Mouse (Mus musculus) adrenal gland, postnatal 14 days (tissue): ENCODE data around the gene Krtcap3. TPM values are rescaled to one million over a fixed set of nuclear protein-coding genes. Genes with fewer than 3 reads are reported as not detected.

ENCODE experiments used
- DNase-seq: peaks from one replicate; pipeline ENCODE4 v3.0.0; 2021; ENCODE audit warnings: mixed read lengths
- total RNA-seq: library from RNA; stranded (reverse); gene quantifications from 2 replicates; pipeline ENCODE4 v1.2.3, GENCODE M21; 2021

Gene Krtcap3
- total RNA-seq, 1 experiment from 2014 or later = 2.7 TPM

DNA sequence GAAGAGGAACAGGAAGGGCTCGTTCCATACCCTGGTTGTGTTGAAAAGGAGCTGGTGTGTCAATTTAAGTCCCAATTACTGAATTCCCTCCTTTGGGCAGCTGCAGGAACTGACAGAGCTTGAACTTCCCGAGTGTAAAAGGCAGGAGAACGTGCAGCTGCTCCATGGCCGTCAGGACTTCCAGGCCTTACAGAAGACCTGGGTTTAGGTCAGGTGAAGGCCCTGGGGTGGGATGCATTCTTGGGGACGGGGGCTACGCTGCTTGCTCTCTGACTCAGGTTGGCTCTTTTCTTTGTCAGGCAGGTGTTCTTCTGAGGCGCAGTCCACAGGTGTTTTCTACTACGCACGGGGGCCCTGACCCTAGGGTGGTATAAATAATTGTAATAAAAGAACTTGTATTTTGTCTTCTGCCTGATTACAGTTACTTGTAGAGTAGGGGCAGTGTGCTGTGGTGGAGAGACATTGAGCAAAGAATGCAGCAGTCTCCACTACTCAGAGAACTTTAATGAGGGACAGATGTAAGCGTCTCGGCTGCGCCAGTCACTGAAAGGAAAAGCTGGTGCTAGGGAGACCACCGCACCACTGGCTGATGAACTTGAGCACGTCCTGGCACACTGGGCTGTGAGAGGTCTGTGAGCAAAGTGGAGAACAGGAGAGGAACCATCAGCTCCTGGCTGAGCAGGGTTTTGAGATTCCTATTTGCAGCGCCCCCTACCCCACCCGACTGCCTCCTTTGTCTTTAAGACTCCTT, 1.5 kb downstream of the Krtcap3 start:
- DNase-seq = no peak

DNA sequence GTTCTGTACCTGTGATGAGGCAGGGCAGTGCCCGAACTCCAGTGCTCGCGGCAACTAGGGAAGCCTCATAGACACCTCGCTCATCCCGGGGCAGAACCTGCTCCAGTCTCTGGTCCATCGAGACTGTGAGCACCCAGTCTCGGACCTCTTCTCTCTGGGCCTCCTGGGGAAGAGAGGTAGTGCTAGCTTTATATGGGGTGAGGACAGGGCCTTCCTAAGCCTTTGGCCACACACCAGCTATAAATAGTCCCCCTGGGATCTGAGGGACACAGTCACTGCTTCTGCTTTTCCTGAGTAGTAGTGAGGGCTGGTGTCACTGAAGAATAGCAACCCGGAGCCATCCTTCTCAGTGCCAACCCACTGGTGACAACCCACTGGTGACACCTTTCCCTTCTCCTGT, 2.3 kb downstream of the Krtcap3 start:
- no peak for DNase-seq

DNA sequence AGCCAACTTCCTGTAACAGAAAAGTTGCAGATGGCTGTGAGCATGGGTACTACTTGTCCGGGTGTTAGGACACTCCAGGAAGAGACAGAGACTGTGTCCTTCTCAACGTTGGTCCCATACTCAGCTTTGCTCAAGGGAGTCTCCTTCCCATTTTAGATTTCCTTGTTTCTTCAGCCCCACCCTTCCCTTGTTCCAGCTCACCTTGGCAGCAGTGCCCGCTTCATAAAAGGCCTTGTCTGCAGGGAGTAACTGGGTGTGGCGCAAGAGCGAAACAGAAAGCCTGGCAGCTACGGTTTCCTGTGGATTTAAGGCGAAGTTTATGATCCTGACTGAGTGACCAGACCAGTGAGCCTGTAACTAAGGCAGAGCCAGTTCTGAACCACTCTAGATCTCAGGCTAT, 3.0 kb downstream of the Krtcap3 start:
- DNase-seq = peak; percentile 72

DNA sequence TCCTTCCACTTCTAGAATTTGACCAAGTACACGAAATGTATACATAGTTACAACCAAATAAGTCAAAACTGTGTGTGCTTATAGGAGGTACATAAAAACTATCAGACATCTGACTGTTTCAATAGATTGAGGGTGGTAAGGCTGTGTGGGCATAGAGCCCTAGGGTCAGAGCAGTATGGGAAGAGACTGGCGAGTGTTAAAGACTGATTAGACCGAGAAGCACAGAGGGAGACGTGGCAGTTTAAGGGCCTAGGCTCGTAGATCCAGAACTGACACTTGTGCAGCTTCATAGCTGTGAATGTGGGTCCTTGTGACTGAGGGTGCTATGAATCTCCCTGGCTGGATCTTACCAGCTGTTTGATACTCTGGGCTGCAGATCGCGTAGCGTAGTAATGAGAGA, 3.4 kb downstream of the Krtcap3 start:
- no peak for DNase-seq

DNA sequence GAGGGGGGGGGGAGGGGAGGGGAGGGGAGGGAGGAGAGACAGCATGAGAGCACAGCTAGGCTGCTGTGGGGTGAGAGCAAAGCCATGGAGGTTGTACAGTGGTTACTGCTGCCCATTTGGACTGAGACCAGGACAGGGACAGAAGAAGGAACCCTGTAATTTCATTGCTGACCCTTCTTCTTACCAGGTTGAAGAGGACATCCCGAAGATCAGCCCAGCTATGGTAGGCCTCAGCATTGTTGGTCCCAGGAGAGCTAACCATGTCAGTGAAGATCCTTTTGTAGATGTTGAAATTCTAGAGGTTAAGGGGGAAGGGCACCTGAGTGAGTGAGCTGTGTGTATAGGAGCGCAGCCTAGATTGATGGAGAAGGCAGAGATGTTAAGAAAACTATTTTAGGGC, 3.9 kb downstream of the Krtcap3 start:
- no peak for DNase-seq

DNA sequence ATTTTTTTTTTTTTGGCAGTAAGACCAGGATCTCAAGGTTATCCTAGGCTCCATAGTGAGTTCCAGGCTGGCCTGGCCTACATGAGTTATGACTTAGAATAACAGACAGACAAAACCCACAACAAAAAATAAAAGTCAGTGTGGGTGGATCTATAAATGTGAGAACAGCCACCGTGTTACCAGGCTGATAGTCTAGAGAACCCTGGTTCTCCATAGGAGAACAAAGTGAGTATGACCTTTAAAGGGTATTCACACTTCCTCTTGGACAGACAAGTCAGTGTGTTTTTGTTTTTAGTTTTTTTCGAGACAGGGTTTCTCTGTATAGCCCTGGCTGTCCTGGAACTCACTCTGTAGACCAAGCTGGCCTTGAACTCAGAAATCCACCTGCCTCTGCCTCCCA, 4.5 kb downstream of the Krtcap3 start:
- no peak for DNase-seq

DNA sequence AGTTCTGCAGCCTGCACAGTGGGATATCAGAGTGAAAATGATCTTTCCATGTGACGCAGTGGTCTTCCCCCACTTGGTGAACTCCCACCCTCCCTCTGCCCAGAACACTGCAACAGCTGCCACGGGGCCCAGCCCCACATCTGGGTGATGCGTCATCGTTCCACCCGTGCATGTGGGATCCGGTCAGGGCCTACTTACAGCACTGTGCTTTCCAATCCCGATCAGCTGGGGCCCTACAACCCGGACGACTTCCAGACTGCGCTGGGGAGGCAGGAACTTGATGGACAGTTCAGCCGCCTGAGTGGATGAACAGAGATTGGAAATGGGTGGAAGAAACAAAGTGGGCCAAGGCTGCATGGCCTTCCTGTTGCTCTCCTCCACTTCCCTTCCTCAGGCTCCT, 6.1 kb downstream of the Krtcap3 start:
- DNase-seq = no peak

DNA sequence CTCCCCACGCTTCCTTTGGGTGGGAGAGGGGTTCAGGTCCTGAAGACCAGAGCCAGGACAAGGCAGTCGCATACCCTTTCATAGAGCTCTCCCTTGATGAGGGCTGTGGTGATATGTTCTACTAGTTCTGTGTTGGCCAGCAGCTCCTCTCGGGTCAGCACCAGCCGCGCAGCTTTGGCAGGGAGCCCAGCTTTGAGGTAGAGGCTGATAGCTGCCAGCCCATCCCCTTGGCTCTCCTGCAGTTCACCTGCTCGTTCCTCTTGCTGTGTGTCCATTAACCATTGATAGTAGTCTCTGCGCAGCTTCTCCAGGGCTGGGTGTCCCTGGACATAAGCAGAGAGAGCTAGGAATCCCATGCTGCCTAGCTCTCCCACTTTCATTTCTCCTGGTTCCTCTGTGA, 14.6 kb downstream of the Krtcap3 start:
- DNase-seq = no peak

DNA sequence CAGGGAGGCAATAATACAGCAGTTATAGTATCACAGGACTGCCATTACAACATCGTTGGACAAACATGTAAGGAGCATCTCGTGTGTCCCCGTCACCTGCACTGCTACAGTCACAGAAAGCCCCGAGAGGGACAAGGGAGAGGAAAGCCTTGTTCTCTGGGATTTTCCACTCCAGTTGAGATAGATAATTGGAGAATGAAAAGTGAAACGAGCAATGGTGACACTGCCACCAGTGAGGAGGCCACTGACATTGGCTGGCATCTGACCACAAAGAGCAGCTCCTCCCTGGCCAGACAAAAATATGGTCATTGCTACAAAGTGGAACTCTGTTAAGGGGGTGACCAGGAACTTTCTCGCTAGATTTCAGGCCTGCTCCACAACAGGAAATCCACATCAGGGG, 16.2 kb downstream of the Krtcap3 start:
- no peak for DNase-seq

DNA sequence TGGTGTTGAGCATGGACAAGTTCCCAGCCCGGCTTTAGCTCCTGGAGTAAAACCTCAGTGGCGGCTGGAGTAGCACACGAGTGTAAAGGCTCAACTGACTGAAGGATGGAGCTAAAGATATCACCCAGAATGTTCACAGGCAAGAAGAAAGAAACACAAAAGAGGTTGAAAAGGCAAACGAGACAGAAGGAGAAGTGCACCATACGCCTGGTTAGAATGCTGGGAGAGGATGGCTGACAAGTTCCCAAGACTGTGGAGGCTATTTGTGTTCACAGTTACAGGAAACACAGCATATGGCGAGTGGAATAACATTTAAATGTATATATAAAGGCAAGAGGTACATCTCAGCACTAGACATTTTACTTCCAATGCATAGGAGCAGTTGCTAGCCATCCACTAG, 21.5 kb downstream of the Krtcap3 start:
- DNase-seq = no peak

DNA sequence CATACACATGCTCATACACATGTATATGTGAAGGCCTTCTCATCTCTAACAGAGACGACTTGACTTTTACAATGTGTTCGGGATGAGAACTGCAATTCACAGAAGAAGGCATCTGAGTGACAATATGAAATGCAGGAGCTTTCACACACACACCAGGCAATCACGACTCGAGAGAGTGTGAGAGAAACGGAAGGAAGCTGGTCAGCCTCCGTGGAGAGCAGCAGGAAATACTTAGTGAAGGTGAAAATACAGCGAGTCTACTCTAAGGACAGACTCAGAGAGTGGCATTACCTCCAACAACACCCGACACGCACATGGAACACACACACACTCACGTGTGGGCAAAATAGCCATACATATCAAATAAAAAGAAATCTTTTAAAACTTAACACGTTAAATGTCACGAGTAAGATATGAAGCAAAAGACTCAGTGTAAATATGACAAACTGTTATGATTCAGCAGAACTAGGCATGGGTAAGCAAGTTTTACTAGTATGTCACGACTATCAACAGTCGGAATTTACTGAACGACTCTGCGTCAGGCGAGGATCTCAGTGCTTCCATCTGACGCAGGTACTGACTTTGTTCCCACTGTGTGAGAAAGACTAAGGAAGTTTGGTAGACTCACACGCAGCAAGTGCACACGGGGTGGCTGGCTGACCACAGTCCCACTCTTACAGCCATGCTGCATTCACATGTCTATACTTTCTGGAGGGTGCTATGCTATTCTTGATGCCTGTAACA, 27.9 kb downstream of the Krtcap3 start:
- no peak for DNase-seq

DNA sequence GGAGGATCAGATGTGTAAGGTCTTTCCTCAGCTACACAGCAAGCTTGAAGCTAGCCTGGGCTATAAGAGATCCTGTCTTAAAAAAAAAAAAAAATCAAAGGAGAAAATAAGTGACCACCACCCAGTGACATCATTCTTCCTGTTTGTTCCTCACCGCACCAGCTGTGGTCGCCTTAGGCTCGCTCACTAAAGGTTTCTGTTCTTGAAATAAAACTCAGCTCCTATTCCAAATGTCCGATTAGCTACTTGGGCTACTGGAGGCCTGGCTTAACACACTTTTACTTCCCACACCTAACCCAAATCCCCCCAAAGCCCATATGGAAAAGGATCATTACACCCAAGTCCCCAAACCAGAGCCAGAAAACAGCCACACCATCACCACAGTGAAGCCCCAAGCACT, 36.7 kb downstream of the Krtcap3 start:
- no peak for DNase-seq

DNA sequence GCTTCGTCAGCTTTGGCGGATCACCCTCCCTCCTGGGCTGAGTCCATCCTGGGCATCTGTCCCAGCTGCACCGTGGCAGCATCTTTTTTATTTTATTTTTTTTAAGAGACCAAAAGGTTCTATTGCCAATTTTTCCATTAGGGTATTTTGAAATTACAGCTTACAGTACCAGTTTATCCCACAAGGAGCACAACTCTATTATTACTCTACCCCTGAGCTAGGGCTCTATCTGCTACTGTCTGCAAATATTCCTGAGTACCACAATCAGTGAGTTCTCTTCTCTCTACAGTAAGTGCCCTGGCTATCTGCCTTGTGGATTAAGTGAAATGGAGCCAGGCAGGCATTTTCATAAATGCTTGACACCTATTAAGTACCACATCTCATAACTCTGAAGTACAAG, 37.2 kb downstream of the Krtcap3 start:
- no peak for DNase-seq

DNA sequence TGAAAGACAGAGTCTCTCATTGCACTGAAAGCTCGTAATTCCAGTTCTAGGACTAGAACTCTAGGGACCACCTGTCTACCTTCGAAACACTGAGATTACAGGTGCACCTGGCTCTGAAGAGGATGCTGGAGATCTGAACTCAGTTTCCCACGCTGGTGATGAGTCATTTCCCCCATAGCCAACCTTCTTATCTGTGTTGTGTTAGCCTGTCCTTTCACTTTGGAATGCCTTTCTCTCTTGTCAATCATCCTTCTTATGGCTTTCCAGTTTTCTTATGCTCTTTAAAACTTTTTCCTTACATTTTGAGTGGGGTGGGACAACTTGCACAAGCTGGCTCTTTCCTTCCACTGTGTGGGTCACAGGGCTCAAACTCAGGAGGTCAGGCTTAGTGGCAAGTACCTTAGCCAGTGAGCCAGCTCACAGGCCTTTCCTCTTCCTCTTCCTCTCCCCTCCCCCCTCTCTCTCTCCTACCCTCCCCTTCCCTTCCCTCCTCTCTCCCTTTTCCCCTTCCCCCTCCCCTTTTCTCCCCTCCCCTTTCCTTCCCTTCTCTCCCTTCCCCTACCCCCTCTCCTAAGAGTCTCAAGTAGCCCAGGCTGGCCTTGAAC, 38.2 kb downstream of the Krtcap3 start:
- DNase-seq = no peak

DNA sequence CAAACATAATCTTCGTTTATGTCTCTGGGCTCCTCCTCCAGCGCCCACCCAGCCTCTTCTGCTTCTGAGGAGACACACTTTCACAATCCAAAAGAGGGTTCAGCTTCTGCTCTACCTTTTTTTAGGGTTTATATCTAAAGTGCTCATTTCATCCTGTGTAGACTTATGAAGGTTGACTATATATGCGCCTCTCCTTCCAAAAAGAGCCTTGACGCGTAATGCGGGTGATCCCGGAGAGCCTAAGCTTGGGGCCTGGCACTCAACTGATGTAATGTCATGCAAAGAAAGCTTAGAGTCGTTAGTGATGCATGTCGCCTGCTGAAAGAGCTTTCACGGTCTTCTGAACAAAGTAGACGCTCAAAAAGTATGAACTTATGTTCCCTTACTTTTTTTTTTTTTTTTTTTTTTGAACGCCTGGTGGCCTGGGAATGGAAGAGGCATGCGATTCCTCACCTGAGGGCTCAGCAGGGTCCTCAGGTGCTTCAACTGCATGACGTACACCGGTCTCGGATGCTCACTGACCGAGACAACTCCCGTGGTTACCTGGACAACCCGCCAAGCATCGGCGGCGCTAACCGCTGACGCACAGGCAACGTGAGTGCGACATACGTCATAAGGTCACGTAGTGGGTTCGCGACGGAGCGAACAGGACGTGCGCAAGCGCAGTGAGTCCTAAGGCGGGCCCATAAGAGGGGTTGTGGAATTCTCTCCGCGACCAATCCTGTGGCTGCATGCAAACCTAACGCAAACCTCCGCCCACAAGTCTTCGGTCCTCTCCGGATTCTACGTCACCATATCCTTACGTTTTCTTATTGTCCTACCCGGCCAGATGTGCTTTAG, 39.2 kb downstream of the Krtcap3 start, which contains the start of gene Ift172:
Gene Ift172 (minus strand): TSS at position 596 of the 840 bp plus-strand sequence.
- DNase-seq = peak; percentile 98

DNA sequence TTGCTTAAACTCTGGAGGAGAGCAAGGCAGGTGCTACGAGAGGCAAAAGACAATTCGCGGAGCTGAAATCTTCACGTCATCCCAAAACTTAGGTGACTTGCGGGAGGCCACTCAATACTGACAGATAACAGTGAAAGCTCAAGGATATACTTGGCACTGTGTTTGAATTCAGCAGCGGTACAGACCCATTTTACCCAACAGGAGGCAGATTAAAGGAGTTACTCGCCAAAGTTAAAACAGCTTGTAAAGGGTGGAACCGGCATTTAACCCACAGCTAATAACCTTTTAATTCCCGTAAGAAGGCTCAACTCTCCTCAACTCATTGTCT, 39.8 kb downstream of the Krtcap3 start:
- no peak for DNase-seq

DNA sequence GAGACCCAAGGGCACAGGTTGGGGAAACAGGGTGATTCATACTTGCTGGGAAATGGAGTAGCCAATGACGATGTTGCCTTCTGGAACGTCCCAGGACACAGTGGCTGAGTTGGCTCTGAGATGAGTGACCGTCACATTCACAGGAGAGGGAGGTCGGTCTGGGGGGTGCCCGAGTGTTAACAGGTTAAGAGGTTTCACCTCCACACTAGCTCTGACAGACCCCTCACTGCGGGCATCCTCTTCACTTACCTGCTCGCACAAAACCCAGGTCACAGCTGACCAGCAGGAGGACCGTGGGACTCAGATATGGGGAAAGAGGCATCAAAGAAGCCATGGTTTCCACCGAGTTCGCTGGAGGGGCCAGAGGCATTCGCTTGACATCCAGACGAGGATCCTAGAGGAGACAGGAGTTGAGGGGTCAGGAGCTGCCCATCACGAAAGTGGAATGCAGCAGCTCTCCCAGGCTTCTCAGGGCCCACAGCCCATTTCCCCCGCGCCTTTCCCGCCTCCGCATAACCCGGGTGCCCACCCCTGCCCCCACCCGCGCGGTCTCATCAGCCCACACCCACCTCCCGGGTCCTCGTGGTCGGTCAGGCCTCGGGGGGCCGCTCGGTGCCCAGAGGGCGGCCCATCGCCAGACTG, 43.6 kb downstream of the Krtcap3 start:
- peak; percentile 36 for DNase-seq

DNA sequence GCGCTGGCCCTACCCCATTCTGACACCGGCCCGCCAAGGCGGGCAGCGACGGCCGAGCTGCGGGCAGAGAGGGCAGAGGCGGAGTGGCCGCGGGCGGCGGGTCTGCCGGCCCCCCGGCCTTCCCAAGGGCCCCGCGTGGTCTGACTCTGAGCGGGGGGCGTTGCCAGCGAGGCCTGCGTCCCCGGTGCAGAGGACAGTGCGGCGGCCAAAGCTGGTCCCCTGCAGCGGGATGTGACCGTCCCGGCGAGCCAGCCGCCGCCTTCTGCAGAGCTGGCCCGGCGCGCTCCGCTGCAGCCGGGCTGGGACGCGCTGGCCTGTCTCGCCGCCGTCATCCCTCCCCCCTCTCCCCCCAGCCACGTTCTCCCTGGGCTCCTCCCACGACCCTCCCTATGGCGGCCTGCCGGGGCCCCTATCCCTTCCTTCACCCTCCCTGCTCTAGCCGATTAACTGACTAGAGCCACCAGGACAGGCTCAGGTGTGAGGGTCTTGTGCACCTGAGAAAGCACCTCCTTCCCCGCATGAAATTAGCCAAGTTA, 44.2 kb downstream of the Krtcap3 start, which contains the start of gene Fndc4:
Gene Fndc4 (minus strand): TSS at position 475 of the 536 bp plus-strand sequence.
- DNase-seq = peak; percentile 46

DNA sequence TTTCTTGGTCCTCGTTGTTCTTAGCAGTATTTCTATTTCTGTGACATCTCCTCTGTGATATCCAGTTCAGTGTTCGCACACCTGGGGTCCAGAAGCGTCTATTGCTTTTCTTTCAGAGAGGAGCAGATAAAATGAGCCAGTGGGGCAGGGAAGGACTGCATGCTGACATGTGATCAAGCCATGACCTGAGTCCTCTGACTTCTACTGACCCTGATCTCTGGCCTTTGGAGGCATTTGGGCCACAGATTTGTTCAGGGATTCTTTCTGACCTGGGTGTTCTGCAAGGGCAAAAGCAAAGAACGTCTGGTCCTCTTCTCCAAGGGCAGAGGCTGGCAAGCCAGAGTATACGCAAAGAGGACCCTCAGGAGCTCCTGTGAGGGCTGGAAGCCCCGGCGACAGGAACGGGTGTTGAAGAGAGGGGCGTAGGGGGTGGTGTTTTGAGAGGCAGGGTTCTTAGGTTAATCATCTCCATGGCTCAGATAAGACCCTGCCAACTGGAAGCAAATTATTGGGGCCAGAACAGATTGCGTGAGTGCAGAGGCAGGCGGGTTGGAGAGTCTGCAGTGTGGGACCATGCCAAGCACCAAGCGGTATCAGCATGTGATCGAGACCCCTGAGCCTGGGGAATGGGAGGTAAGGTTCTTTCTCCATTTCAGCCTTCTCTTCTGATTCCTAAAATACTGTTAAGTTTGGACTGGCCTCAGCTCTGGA, 45.7 kb downstream of the Krtcap3 start, which contains the start of gene Gckr:
Gene Gckr (plus strand): TSS at position 397 of the 711 bp plus-strand sequence.
- no peak for DNase-seq

DNA sequence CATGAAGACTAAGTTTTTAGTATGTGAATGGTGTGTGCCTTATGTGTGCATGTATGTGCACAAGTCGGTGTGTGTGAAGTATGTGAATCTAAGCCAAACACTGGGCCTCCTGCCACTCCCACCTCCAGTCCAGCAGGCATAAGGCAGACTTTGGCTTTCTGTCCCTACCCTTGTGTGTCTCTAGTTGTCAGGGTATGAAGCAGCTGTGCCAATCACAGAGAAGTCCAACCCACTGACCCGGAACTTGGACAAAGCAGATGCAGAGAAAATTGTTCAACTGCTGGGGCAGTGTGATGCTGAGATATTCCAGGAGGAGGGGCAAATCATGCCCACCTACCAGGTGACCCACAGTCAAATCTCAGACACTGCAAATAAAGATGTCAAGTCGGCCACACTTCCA, 46.5 kb downstream of the Krtcap3 start:
- DNase-seq = no peak

DNA sequence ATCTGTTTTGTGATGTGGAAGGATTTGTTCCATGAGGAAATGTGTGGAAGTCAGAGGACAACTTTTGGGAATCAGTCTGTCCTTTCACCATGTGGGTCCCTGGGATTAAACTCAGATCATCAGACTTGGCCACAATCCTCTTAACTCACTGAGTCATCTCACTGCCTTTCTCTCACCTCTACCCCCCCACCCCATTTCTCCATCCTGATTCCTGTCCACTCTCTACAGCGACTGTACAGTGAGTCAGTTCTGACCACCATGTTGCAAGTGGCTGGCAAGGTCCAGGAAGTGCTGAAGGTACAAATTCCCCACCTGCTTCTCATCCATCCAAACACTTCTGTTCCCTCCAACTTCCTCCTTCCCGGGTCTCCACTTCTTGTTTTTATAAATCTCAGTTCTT, 47.0 kb downstream of the Krtcap3 start:
- DNase-seq = no peak
